In genomic region chr8:12671473-12672055, GRCm38 (mm10) we compare ENCODE assay signal across 8 mouse cellular contexts. TPM values are rescaled to one million over a fixed set of nuclear protein-coding genes. Genes with fewer than 3 reads are reported as not detected.
DNase-seq lines count a peak whose midpoint lies in the region; ATAC-seq and TF ChIP-seq lines count a peak whose summit lies in the region.

No protein-coding gene starts in this region.

- peaks cover 16% of the 10 kb centered on the region; the same call in 1 of the 2 replicates for H3K4me1 ChIP-seq in lung, embryonic 15.5 days
- peaks cover 14% of the 10 kb centered on the region for H3K4me1 ChIP-seq in forebrain, embryonic 14.5 days (ENCODE audit: control insufficient read depth, insufficient read depth, low read length)
- H3K4me1 ChIP-seq in limb, embryonic 14.5 days (ENCODE audit: control insufficient read depth, insufficient read depth, low read length): peaks cover 10% of the 10 kb centered on the region; the same call in 1 of the 2 replicates
- no peaks in the 10 kb centered on the region for H3K4me1 ChIP-seq in olfactory bulb, adult 2 months (ENCODE audit: control insufficient read depth, insufficient read depth, low read length)

- no peaks in the 10 kb centered on the region for H3K36me3 ChIP-seq in lung, embryonic 15.5 days
- H3K36me3 ChIP-seq in forebrain, embryonic 14.5 days (ENCODE audit: control insufficient read depth, insufficient read depth, low read length): no peaks in the 10 kb centered on the region
- no peaks in the 10 kb centered on the region for H3K36me3 ChIP-seq in limb, embryonic 14.5 days (ENCODE audit: control insufficient read depth, insufficient read depth, low read length)

- peak; percentile 58; the same call in 1 of the 2 replicates for ATAC-seq in lung, embryonic 15.5 days (ENCODE audit: borderline replicate concordance, extremely low read depth, low FRiP score, low TSS enrichment)
- ATAC-seq in forebrain, embryonic 14.5 days: peak; percentile 80; the same call in 1 of the 2 replicates
- ATAC-seq in limb, embryonic 14.5 days (ENCODE audit: low FRiP score, low read depth): peak; percentile 70

- no peaks in the 10 kb centered on the region for H3K9me3 ChIP-seq in lung, embryonic 15.5 days
- H3K9me3 ChIP-seq in forebrain, embryonic 14.5 days (replicated peaks; ENCODE audit: control insufficient read depth, low read length): no peaks in the 10 kb centered on the region
- H3K9me3 ChIP-seq in limb, embryonic 14.5 days (ENCODE audit: control insufficient read depth, low read length): no peaks in the 10 kb centered on the region

- peak overlapping the region; percentile 81 for H3K4me3 ChIP-seq in lung, embryonic 15.5 days
- peak overlapping the region; percentile 95 for H3K4me3 ChIP-seq in forebrain, embryonic 14.5 days (ENCODE audit: low read depth, low read length)
- peak overlapping the region; percentile 85 for H3K4me3 ChIP-seq in limb, embryonic 14.5 days (replicated peaks; ENCODE audit: low read length)
- peak overlapping the region; percentile 91 for H3K4me3 ChIP-seq in olfactory bulb, adult 2 months (ENCODE audit: insufficient read depth, low read depth, low read length)

- WGBS in lung, embryonic 15.5 days: under 1% methylated on average over 38 of the region's 38 CpGs
- WGBS in forebrain, embryonic 14.5 days: under 1% methylated on average over 37 of the region's 38 CpGs
- under 1% methylated on average over 35 of the region's 38 CpGs for WGBS in limb, embryonic 14.5 days
- under 1% methylated on average over 38 of the region's 38 CpGs for WGBS in olfactory bulb, adult 2 months

- TF ChIP-seq CTCF in brain, embryonic 14.5 days (IDR thresholded peaks at IDR 0.05; ENCODE audit: borderline replicate concordance, extremely low read depth, insufficient read depth, insufficient read length): no peak
- TF ChIP-seq CTCF in olfactory bulb, adult 2 months (IDR thresholded peaks at IDR 0.05; ENCODE audit: insufficient read depth, low read depth, low read length): 0 out of 2 replicates have a peak, but pooled peaks have one; percentile 12

- peak overlapping the region; percentile 70 for H3K9ac ChIP-seq in lung, embryonic 15.5 days
- peak overlapping the region; percentile 94 for H3K9ac ChIP-seq in forebrain, embryonic 14.5 days (ENCODE audit: low read length)
- H3K9ac ChIP-seq in limb, embryonic 14.5 days (ENCODE audit: low read depth, low read length, severe bottlenecking): peak overlapping the region; percentile 91

- H3K27ac ChIP-seq in lung, embryonic 15.5 days: peak overlapping the region; percentile 62
- H3K27ac ChIP-seq in forebrain, embryonic 14.5 days (ENCODE audit: low read depth, low read length): peak overlapping the region; percentile 74
- H3K27ac ChIP-seq in limb, embryonic 14.5 days (replicated peaks; ENCODE audit: low read depth, low read length): peak overlapping the region; percentile 67
- H3K27ac ChIP-seq in olfactory bulb, adult 2 months (ENCODE audit: insufficient read depth, low read depth, low read length): peak overlapping the region; percentile 63; the same call in 1 of the 2 replicates

- H3K4me2 ChIP-seq in lung, embryonic 15.5 days: peak overlapping the region; percentile 84
- H3K4me2 ChIP-seq in forebrain, embryonic 14.5 days (ENCODE audit: low read length): peak overlapping the region; percentile 83
- H3K4me2 ChIP-seq in limb, embryonic 14.5 days (replicated peaks; ENCODE audit: low read depth, low read length, severe bottlenecking): peak overlapping the region; percentile 72

- H3K27me3 ChIP-seq in lung, embryonic 15.5 days: 0 out of 2 replicates have a peak, but pooled peaks cover 3% of the 10 kb centered on the region
- no peaks in the 10 kb centered on the region for H3K27me3 ChIP-seq in forebrain, embryonic 14.5 days (replicated peaks; ENCODE audit: control insufficient read depth, insufficient read depth, low read length)
- H3K27me3 ChIP-seq in limb, embryonic 14.5 days (ENCODE audit: control insufficient read depth, insufficient read depth, low read length): no peaks in the 10 kb centered on the region

- no peak for TF ChIP-seq POLR2A in brain, embryonic 14.5 days (IDR thresholded peaks at IDR 0.05; ENCODE audit: borderline replicate concordance, extremely low read depth, insufficient read depth, insufficient read length, poor library complexity, severe bottlenecking)
- no peak for TF ChIP-seq POLR2A in limb, embryonic 14.5 days (IDR thresholded peaks at IDR 0.05; ENCODE audit: borderline replicate concordance, extremely low read depth, insufficient read depth, insufficient read length)
- TF ChIP-seq POLR2A in olfactory bulb, adult 2 months (IDR thresholded peaks at IDR 0.05; ENCODE audit: insufficient read depth, low read depth, low read length): no peak

- no peak for DNase-seq in lung, postnatal 25 days (ENCODE audit: low spot score)
- peak; percentile 39 for DNase-seq in brain, embryonic 14.5 days (ENCODE audit: low read depth)
- peak; percentile 2 for DNase-seq in forebrain, embryonic 14.5 days (ENCODE audit: low spot score)
- no peak for DNase-seq in limb, embryonic 14.5 days (ENCODE audit: low spot score)
- no peak for DNase-seq in cerebellum, postnatal 10 days
- no peak for DNase-seq in layer of hippocampus, adult 9-10 months (ENCODE audit: low spot score)

RNA-seq across cellular contexts. Expression of gene Tubgcp3, which starts 0.5 kb away (rescaled TPM):
- polyA plus RNA-seq in lung, embryonic 15.5 days (2015; fragmentation: Nextera tagmentation; extraction: Ambion mirVana): 42.7 and 45.6 TPM in 2 replicates
- polyA plus RNA-seq in brain, embryonic 14.5 days (2012; rRNA removed): 64.1 and 82.9 TPM in 2 replicates
- polyA plus RNA-seq in forebrain, embryonic 14.5 days (2014; fragmentation: Nextera tagmentation; extraction: Ambion mirVana): 47.3 and 51.8 TPM in 2 replicates
- polyA plus RNA-seq in limb, embryonic 14.5 days (2012; rRNA removed): 67.2 and 78.1 TPM in 2 replicates
- polyA plus RNA-seq in limb, embryonic 14.5 days (2014; fragmentation: Nextera tagmentation; extraction: Ambion mirVana): 32.1 and 40.4 TPM in 2 replicates
- not detected in 2 replicates for polyA plus RNA-seq in olfactory bulb, adult 2 months (2012; ENCODE audit: insufficient read depth, insufficient read length, low replicate concordance, missing spikeins)

Comparison
In these comparisons a context has a peak if more than half of its experiments do, and no peak if none do; other contexts are left out.
1. DNase-seq: peak in brain, embryonic 14.5 days (single experiment) and forebrain, embryonic 14.5 days (single experiment); none in lung, postnatal 25 days (single experiment), limb, embryonic 14.5 days (single experiment), cerebellum, postnatal 10 days (0 of 2) and layer of hippocampus, adult 9-10 months (single experiment).
2. Peak in every context shown above with its lines, with median percentiles within 50 percentile points of each other: ATAC-seq, H3K27ac ChIP-seq, H3K4me2 ChIP-seq, H3K4me3 ChIP-seq and H3K9ac ChIP-seq.